ENCODE assay signal across 17 mouse cellular contexts in the genomic region with DNA sequence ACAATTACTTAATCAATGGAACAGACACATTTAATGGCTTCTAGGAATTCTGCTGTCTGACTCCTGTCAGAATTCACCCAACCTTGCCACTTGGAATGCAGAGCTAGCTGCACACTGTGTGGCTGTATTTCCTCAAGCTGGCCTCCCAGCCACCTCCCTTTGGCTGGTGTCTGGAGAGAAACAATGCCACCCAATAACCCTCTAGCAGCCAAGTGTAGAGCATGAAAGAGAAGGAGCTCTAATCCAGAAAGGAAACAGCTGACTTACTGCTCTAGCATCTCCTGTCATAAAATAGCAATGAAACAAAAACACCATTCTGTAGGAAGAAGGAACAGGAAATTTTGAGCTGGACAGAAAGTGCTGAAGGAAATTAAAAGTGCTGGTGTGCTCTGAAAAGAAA.
DNase-seq lines count a peak whose midpoint lies in the region; ATAC-seq and TF ChIP-seq lines count a peak whose summit lies in the region.
"Had no signal": no experiment of that assay in that cellular context is flagged by ENCODE, and none has a peak within 500 bp of the region (broad histone marks: within the 10 kb centered on the region; RNA-seq: fewer than 3 reads in every experiment).

No protein-coding gene starts in this region.

- H3K4me1 ChIP-seq in heart, embryonic 16.5 days (ENCODE audit: control insufficient read depth, insufficient read depth, low read length): peaks cover 2% of the 10 kb centered on the region
- peaks cover 18% of the 10 kb centered on the region for H3K4me1 ChIP-seq in heart, embryonic 10.5 days
- peaks cover 24% of the 10 kb centered on the region for H3K4me1 ChIP-seq in embryonic facial prominence, embryonic 15.5 days
- H3K4me1 ChIP-seq in limb, embryonic 14.5 days (ENCODE audit: control insufficient read depth, insufficient read depth, low read length): peaks cover 39% of the 10 kb centered on the region
- H3K4me1 ChIP-seq: forebrain, embryonic 12.5 days; midbrain, embryonic 10.5 days had no signal

- no peaks in the 10 kb centered on the region for H3K27me3 ChIP-seq in heart, embryonic 16.5 days (ENCODE audit: control insufficient read depth, insufficient read depth, low read length)
- no peaks in the 10 kb centered on the region for H3K27me3 ChIP-seq in heart, embryonic 10.5 days (ENCODE audit: insufficient read depth, poor library complexity, severe bottlenecking)
- no peaks in the 10 kb centered on the region for H3K27me3 ChIP-seq in embryonic facial prominence, embryonic 15.5 days
- no peaks in the 10 kb centered on the region for H3K27me3 ChIP-seq in limb, embryonic 14.5 days (ENCODE audit: control insufficient read depth, insufficient read depth, low read length)
- H3K27me3 ChIP-seq: embryonic facial prominence, embryonic 13.5 days; forebrain, embryonic 12.5 days had no signal

- no peak overlapping the region for H3K9ac ChIP-seq in heart, embryonic 16.5 days (ENCODE audit: low read length)
- no peak overlapping the region for H3K9ac ChIP-seq in embryonic facial prominence, embryonic 15.5 days
- H3K9ac ChIP-seq in limb, embryonic 14.5 days (ENCODE audit: low read depth, low read length, severe bottlenecking): no peak overlapping the region
- H3K9ac ChIP-seq: embryonic facial prominence, embryonic 13.5 days; forebrain, embryonic 12.5 days; hindbrain, embryonic 14.5 days; liver, embryonic 14.5 days had no signal

- peak overlapping the region; percentile 41; the same call in 1 of the 2 replicates for H3K27ac ChIP-seq in heart, embryonic 16.5 days (ENCODE audit: low read length)
- no peak overlapping the region for H3K27ac ChIP-seq in heart, embryonic 10.5 days
- H3K27ac ChIP-seq in embryonic facial prominence, embryonic 15.5 days (replicated peaks): 0 out of 2 replicates have a peak overlapping the region, but pooled peaks have one; percentile 14
- peak overlapping the region; percentile 21 for H3K27ac ChIP-seq in limb, embryonic 14.5 days (replicated peaks; ENCODE audit: low read depth, low read length)
- H3K27ac ChIP-seq: embryonic facial prominence, embryonic 13.5 days; forebrain, embryonic 12.5 days; hindbrain, embryonic 14.5 days; layer of hippocampus, adult 2 months; liver, embryonic 14.5 days; midbrain, embryonic 10.5 days had no signal

- ATAC-seq in heart, embryonic 16.5 days (replicated peaks; ENCODE audit: extremely low read depth, insufficient read depth, low FRiP score): no peak; the same call in 1 of the 2 replicates
- no peak for ATAC-seq in embryonic facial prominence, embryonic 15.5 days (ENCODE audit: insufficient number of reproducible peaks, low FRiP score, low TSS enrichment, low read depth)
- ATAC-seq in limb, embryonic 14.5 days (ENCODE audit: low FRiP score, low read depth): no peak
- ATAC-seq in megakaryocyte, adult 5-6 weeks (ENCODE audit: poor library complexity, severe bottlenecking): no peak

- H3K4me3 ChIP-seq in heart, embryonic 16.5 days (ENCODE audit: low read length): no peak overlapping the region
- no peak overlapping the region for H3K4me3 ChIP-seq in heart, embryonic 10.5 days
- no peak overlapping the region for H3K4me3 ChIP-seq in embryonic facial prominence, embryonic 15.5 days (replicated peaks)
- H3K4me3 ChIP-seq in limb, embryonic 14.5 days (replicated peaks; ENCODE audit: low read length): no peak overlapping the region
- H3K4me3 ChIP-seq: embryonic facial prominence, embryonic 13.5 days; forebrain, embryonic 12.5 days; layer of hippocampus, adult 2 months; midbrain, embryonic 10.5 days had no signal

- H3K9me3 ChIP-seq in heart, embryonic 16.5 days (replicated peaks; ENCODE audit: control insufficient read depth, low read length): no peaks in the 10 kb centered on the region
- no peaks in the 10 kb centered on the region for H3K9me3 ChIP-seq in heart, embryonic 10.5 days
- H3K9me3 ChIP-seq in embryonic facial prominence, embryonic 15.5 days (replicated peaks): no peaks in the 10 kb centered on the region
- H3K9me3 ChIP-seq in limb, embryonic 14.5 days (ENCODE audit: control insufficient read depth, low read length): no peaks in the 10 kb centered on the region
- H3K9me3 ChIP-seq: embryonic facial prominence, embryonic 13.5 days; forebrain, embryonic 12.5 days; midbrain, embryonic 10.5 days had no signal

- TF ChIP-seq POLR2A in limb, embryonic 14.5 days (IDR thresholded peaks at IDR 0.05; ENCODE audit: borderline replicate concordance, extremely low read depth, insufficient read depth, insufficient read length): no peak

- H3K36me3 ChIP-seq in heart, embryonic 16.5 days (ENCODE audit: control insufficient read depth, insufficient read depth): no peaks in the 10 kb centered on the region; the same call in 1 of the 2 replicates
- peaks cover 23% of the 10 kb centered on the region for H3K36me3 ChIP-seq in heart, embryonic 10.5 days
- H3K36me3 ChIP-seq in embryonic facial prominence, embryonic 15.5 days: peaks cover 12% of the 10 kb centered on the region; the same call in 1 of the 2 replicates
- peaks cover 3% of the 10 kb centered on the region; the same call in 1 of the 2 replicates for H3K36me3 ChIP-seq in limb, embryonic 14.5 days (ENCODE audit: control insufficient read depth, insufficient read depth, low read length)

- no peak for DNase-seq in heart, embryonic 10.5 days (ENCODE audit: low spot score)
- DNase-seq in kidney, postnatal 36 days: peak; percentile 26 to 34
- DNase-seq in kidney, adult 9 months: no peak
- no peak for DNase-seq in limb, embryonic 14.5 days (ENCODE audit: low spot score)
- DNase-seq: adrenal gland, postnatal 14 days; cerebellum, postnatal 14 days; right cerebral cortex, postnatal 14 days; thymus, adult 2 months had no signal

- H3K4me2 ChIP-seq in heart, embryonic 16.5 days (ENCODE audit: low read depth, low read length): no peak overlapping the region
- H3K4me2 ChIP-seq in embryonic facial prominence, embryonic 15.5 days (replicated peaks): no peak overlapping the region
- no peak overlapping the region for H3K4me2 ChIP-seq in limb, embryonic 14.5 days (replicated peaks; ENCODE audit: low read depth, low read length, severe bottlenecking)
- H3K4me2 ChIP-seq: embryonic facial prominence, embryonic 13.5 days; forebrain, embryonic 12.5 days; hindbrain, embryonic 14.5 days had no signal

Comparison
In these comparisons a context has a peak if more than half of its experiments do, and no peak if none do; other contexts are left out.
1. DNase-seq: peak in kidney, postnatal 36 days (2 of 2); none in heart, embryonic 10.5 days (single experiment), kidney, adult 9 months (single experiment) and limb, embryonic 14.5 days (single experiment).